Mouse (Mus musculus): ENCODE data around the gene Mrpl52. TPM values are rescaled to one million over a fixed set of nuclear protein-coding genes. Genes with fewer than 3 reads are reported as not detected.

Gene Mrpl52
- polyA plus RNA-seq, 1 experiment = 185 TPM

GRCm38 (mm10) chr14:54439155-54439554 lies 12.4 kb downstream of the Mrpl52 start:
- peaks cover 9% of the 10 kb centered on the region for H3K4me1 ChIP-seq (ENCODE audit: control insufficient read depth, insufficient read depth, low read length)
- TF ChIP-seq CTCF (IDR thresholded peaks at IDR 0.05; ENCODE audit: insufficient read depth, low read length) (no peak), POLR2A (IDR thresholded peaks at IDR 0.05; ENCODE audit: borderline replicate concordance, extremely low read depth, low read depth, low read length) (no peak)
- 89% methylated on average over 12 of the region's 12 CpGs for WGBS
- H3K4me3 ChIP-seq (replicated peaks; ENCODE audit: extremely low read depth, low read depth, low read length) = no peak overlapping the region
- DNase-seq = no peak

- Histone ChIP-seq H3K4me3 (replicated peaks; ENCODE audit: extremely low read depth, low read depth, low read length) (no peak overlapping the region), H3K4me1 (ENCODE audit: control insufficient read depth, insufficient read depth, low read length) (peaks cover 6% of the 10 kb centered on the region; the same call in 1 of the 2 replicates)
- DNase-seq = no peak
- no peak for TF ChIP-seq POLR2A (IDR thresholded peaks at IDR 0.05; ENCODE audit: borderline replicate concordance, extremely low read depth, low read depth, low read length)
- TF ChIP-seq CTCF (IDR thresholded peaks at IDR 0.05; ENCODE audit: insufficient read depth, low read length) = no peak
- 69% methylated on average over 7 of the region's 7 CpGs for WGBS
These were observed 12.9 kb downstream of the Mrpl52 start for GRCm38 (mm10) chr14:54439610-54440009.

GRCm38 (mm10) chr14:54440538-54440937 lies 13.8 kb downstream of the Mrpl52 start:
- no peak for TF ChIP-seq POLR2A (IDR thresholded peaks at IDR 0.05; ENCODE audit: borderline replicate concordance, extremely low read depth, low read depth, low read length)
- no peak for TF ChIP-seq CTCF (IDR thresholded peaks at IDR 0.05; ENCODE audit: insufficient read depth, low read length)
- Histone ChIP-seq H3K4me1 (ENCODE audit: control insufficient read depth, insufficient read depth, low read length) (peaks cover 6% of the 10 kb centered on the region; the same call in 1 of the 2 replicates), H3K4me3 (replicated peaks; ENCODE audit: extremely low read depth, low read depth, low read length) (no peak overlapping the region)
- no peak for DNase-seq
- WGBS = 85% methylated on average over 14 of the region's 14 CpGs

GRCm38 (mm10) chr14:54441365-54441764 lies 14.7 kb downstream of the Mrpl52 start:
- Histone ChIP-seq H3K4me3 (replicated peaks; ENCODE audit: extremely low read depth, low read depth, low read length) (no peak overlapping the region), H3K4me1 (ENCODE audit: control insufficient read depth, insufficient read depth, low read length) (peaks cover 4% of the 10 kb centered on the region; the same call in 1 of the 2 replicates)
- TF ChIP-seq POLR2A (IDR thresholded peaks at IDR 0.05; ENCODE audit: borderline replicate concordance, extremely low read depth, low read depth, low read length) (no peak), CTCF (IDR thresholded peaks at IDR 0.05; ENCODE audit: insufficient read depth, low read length) (no peak)
- no peak for DNase-seq
- 72% methylated on average over 4 of the region's 4 CpGs for WGBS

- no peak for TF ChIP-seq CTCF (IDR thresholded peaks at IDR 0.05; ENCODE audit: insufficient read depth, low read length)
- no peak for TF ChIP-seq POLR2A (IDR thresholded peaks at IDR 0.05; ENCODE audit: borderline replicate concordance, extremely low read depth, low read depth, low read length)
- DNase-seq = no peak
- WGBS = 70% methylated on average over 3 of the region's 3 CpGs
- peaks cover 4% of the 10 kb centered on the region; the same call in 1 of the 2 replicates for H3K4me1 ChIP-seq (ENCODE audit: control insufficient read depth, insufficient read depth, low read length)
- H3K4me3 ChIP-seq (replicated peaks; ENCODE audit: extremely low read depth, low read depth, low read length) = no peak overlapping the region
These were observed 15.8 kb downstream of the Mrpl52 start for GRCm38 (mm10) chr14:54442548-54442947.

GRCm38 (mm10) chr14:54443196-54443595 lies 16.5 kb downstream of the Mrpl52 start:
- WGBS = 22% methylated on average over 3 of the region's 3 CpGs
- H3K4me1 ChIP-seq (ENCODE audit: control insufficient read depth, insufficient read depth, low read length) = peaks cover 4% of the 10 kb centered on the region; the same call in 1 of the 2 replicates
- H3K4me3 ChIP-seq (replicated peaks; ENCODE audit: extremely low read depth, low read depth, low read length) = no peak overlapping the region
- TF ChIP-seq POLR2A (IDR thresholded peaks at IDR 0.05; ENCODE audit: borderline replicate concordance, extremely low read depth, low read depth, low read length) (no peak), CTCF (IDR thresholded peaks at IDR 0.05; ENCODE audit: insufficient read depth, low read length) (no peak)
- no peak for DNase-seq

- DNase-seq = no peak
- no peak for TF ChIP-seq CTCF (IDR thresholded peaks at IDR 0.05; ENCODE audit: insufficient read depth, low read length)
- no peak for TF ChIP-seq POLR2A (IDR thresholded peaks at IDR 0.05; ENCODE audit: borderline replicate concordance, extremely low read depth, low read depth, low read length)
- Histone ChIP-seq H3K4me3 (replicated peaks; ENCODE audit: extremely low read depth, low read depth, low read length) (no peak overlapping the region), H3K4me1 (ENCODE audit: control insufficient read depth, insufficient read depth, low read length) (peaks cover 4% of the 10 kb centered on the region; the same call in 1 of the 2 replicates)
- WGBS = 64% methylated on average over 15 of the region's 15 CpGs
These were observed 17.3 kb downstream of the Mrpl52 start for GRCm38 (mm10) chr14:54443712-54444618.

GRCm38 (mm10) chr14:54445476-54445875 lies 18.8 kb downstream of the Mrpl52 start:
- H3K4me1 ChIP-seq (ENCODE audit: control insufficient read depth, insufficient read depth, low read length) = peaks cover 4% of the 10 kb centered on the region; the same call in 1 of the 2 replicates
- no peak overlapping the region for H3K4me3 ChIP-seq (replicated peaks; ENCODE audit: extremely low read depth, low read depth, low read length)
- no peak for TF ChIP-seq POLR2A (IDR thresholded peaks at IDR 0.05; ENCODE audit: borderline replicate concordance, extremely low read depth, low read depth, low read length)
- TF ChIP-seq CTCF (IDR thresholded peaks at IDR 0.05; ENCODE audit: insufficient read depth, low read length) = no peak
- 45% methylated on average over 3 of the region's 3 CpGs for WGBS
- DNase-seq = no peak

GRCm38 (mm10) chr14:54453566-54453965 lies 26.9 kb downstream of the Mrpl52 start:
- TF ChIP-seq POLR2A (IDR thresholded peaks at IDR 0.05; ENCODE audit: borderline replicate concordance, extremely low read depth, low read depth, low read length) = no peak
- TF ChIP-seq CTCF (IDR thresholded peaks at IDR 0.05; ENCODE audit: insufficient read depth, low read length) = no peak
- no peak overlapping the region for H3K4me3 ChIP-seq (replicated peaks; ENCODE audit: extremely low read depth, low read depth, low read length)
- DNase-seq = no peak
- WGBS = 71% methylated on average over 9 of the region's 9 CpGs
- peaks cover 4% of the 10 kb centered on the region for H3K4me1 ChIP-seq (ENCODE audit: control insufficient read depth, insufficient read depth, low read length)
